Mouse (Mus musculus) frontal cortex, postnatal 10 days (tissue): ENCODE measurements around the gene Tcf12.

ENCODE experiments used
- DNase-seq, 2 experiments: peaks; one replicate each; pipeline ENCODE4 v3.0.0; 2022; ENCODE audit warnings: low spot score in 2 of 2, mixed read lengths in 1 of 2

Gene Tcf12

DNA sequence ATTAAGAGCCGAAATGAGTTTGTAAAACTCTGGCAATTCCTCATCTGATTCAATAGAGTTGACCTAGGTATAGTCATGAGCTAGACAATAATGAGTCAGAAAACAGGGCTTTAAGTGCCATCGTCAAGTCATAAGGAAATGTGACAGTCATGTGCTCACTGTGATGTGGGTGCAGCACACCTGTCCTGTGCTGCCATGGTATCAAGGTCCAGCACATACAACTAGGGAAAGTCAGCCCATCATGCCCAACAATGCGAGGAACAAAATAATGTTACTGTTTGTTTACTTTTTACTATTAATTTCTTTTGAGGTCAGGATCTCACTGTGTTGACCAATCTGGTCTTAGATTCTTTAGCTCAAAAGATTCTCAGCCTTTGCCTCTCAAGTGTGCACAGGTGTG lies 130.6 kb downstream of the Tcf12 start:
- DNase-seq: no peak

DNA sequence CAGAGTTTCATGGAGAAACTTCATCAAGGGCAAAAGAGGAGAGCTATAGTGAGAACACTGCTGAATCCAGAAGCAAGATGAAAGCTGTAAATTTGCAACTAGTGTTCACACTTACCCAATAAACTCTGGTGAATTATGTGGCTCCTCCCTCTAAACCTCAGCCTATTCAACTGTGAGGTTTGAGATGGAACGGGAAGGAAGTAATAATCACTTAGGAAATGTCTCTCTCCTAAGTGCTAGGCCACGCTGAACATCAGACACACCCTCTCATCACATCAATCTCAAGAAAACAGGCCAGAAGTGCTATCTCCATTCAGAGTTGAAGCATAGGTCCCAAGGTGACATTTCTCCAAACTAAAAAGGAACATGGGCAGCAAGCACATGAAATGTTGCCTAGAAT lies 131.1 kb downstream of the Tcf12 start:
- DNase-seq: no peak

DNA sequence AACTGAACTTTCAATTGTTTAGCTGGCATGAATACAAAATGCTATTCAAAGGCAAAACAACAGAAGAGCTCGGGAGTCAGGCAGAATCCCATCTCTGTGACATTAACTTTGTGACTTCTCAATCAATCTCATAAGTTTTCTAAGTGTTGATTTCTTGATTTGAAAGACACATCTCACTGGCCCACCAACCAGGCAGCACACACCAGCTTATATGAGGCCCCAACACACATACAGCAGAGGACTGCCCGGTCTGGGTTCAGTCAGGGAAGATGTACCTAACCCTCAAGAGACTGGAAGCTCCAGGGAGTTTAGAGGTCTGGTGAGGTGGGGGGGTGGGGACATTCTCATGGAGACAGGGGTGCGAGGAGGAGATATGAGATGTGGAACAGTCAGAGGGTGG lies 132.8 kb downstream of the Tcf12 start:
- DNase-seq: no peak

DNA sequence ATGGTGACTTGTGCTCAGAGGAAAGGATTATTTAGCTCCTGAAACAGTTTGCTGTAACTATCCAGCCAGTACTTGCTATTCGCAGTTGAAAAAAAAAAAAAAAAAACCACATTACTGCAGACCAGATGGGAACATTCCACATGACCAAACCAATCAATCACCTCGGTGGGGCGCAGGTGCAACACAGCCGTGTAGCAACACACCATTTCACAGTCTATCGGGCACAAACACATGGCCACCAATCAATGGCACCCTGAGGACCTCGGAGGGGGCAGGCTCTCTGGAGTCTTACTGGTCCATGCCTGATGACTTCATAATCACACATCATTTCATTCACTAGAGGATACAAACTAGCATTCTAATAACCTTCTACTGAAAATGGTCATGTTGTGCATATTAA lies 135.6 kb downstream of the Tcf12 start:
- DNase-seq: peak; percentile 13 to 29

DNA sequence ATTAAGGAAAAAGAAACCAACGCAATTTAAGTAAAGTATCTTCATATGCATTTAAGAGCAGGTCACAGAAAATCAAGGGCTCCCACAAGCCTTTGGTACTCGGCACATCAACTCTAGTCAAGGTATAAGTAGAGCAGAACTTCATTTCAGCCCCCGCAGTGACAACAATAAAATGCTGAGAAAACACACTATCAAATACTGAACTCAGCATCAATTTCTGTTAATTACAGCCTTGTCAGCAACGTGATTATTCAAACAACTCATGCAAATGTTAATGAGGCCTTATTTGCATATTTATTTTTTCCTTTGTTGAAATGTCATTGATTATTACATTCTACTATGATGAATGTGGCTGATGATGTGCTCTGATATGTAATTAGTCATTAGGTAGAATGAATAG lies 136.5 kb downstream of the Tcf12 start:
- DNase-seq: no peak

DNA sequence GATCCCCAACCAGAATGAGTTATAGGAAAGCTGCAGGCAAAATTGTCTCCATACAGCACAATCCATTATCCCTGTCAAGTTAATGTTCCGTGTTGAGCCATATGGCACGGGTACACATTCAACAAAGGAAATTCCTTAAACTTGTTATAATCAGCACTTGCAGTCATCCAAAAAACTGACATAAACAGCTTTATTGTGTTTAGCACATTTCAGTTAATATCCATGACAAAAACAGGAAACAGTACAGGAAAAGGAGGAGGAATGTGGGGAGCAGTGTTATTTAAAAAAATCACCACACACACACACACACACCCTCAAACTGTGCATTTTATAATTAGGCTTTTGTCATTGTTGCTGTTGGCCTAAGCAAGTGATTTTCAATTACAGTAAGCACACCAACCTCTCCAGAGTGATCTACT lies 137.1 kb downstream of the Tcf12 start:
- no peak for DNase-seq

DNA sequence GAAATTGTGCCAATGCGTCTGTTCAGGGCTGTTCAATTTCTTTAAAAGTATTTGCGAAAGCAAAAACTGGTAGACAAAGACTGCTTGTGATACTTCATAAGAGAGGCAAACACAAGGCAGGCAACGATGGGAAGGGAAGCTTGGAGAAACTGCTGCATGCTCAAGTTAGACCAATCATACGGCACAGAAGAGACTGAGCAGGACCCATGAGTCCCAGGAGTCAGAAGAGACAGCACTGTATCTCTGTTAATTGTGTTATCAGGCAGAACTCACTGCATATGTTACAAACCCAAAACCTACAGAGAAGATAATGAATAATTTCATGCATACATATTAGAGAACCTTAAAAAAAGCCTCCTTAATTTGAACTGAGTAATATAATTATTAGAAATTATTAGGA lies 147.6 kb downstream of the Tcf12 start:
- no peak for DNase-seq

DNA sequence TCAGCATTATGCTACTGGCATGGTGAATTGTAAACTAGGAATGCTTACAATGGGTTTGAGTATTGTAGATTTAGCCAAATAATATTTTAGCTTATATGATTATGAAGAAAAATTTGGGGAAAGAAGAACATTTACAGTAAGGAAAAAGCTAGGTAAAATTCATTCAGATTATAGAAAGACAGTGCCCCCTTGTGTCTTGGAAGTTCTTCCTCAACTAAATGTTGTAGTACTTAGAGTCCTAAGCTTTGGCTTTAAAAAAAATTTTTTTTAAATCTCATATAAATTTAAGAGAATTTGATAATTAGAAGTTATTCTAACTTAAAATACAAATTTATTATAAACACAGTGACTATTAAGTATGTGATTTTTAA lies 151.7 kb downstream of the Tcf12 start:
- DNase-seq: no peak

DNA sequence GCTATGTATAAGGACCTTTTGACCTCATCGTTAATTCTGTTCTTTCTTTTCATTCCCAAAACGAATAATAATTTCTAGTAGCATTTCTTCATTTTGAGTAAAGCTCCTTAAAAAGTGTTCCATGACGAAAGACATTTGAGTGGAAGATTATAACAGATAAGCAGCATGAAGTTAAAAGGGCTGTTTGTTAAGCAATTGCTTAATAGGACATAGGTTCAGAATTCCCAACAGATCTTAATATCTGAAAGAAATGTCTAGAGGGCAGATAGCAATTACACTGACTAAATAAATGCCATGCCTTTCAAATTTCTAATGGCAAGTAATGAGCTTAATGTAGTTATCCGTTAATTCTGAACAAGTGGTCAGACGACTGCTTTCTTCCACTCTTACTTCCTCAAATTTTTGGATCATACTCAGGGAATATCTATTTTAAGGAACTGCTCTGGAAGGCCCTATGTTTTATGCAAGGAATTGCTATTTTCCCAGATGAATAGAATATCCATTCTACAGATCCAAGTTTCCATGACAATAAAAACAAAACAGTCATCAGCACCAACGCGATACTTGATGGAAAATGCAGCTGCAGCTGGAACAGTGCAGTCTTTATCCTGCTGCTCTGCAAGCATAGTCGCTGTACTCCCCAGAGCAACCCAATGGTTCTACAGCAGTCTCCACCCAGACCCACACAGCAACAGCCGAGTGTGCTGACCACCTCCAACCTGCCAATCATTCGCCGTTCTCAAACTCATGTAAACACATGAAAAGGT lies 152.2 kb downstream of the Tcf12 start:
- DNase-seq: peak; percentile 12 to 25

DNA sequence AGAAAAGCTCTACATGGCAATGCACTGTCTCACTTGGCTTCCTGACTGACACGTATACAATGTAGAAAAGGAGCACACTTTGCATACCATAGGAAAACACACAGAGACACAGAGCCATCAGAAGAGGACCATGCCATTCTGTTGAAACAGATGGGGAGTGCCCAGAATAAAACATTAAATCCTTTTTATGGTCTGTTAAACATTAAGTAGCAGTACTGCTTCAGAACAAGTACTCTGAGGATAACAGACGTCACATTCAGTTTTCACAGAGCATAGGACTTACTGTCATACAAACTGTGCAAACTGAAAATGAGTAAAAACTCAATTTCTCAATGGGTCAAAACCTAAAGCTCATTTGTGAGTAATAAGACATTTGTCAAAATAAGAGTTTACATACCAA lies 158.5 kb downstream of the Tcf12 start:
- DNase-seq: no peak

DNA sequence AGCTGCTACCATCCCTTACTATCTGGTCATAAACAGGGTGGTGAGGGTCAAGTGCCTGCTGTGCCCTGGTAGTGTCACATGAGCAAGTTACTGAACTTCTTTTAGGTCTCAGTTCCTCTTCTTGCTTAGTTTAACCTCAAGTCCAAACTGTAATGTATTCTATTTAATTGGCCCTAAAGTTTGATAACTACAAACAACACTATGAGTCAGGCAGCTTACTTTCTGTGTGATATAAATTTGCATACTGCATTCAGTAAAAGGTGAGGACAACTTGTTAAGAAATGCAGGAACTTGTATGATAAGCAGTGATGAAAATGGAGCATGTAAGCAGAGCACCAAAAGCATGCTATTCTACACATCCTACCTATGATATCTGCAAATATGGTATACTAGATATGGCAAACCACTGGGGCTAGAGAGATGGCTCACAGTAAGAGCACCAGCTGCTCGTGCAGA lies 159.0 kb downstream of the Tcf12 start:
- no peak for DNase-seq

DNA sequence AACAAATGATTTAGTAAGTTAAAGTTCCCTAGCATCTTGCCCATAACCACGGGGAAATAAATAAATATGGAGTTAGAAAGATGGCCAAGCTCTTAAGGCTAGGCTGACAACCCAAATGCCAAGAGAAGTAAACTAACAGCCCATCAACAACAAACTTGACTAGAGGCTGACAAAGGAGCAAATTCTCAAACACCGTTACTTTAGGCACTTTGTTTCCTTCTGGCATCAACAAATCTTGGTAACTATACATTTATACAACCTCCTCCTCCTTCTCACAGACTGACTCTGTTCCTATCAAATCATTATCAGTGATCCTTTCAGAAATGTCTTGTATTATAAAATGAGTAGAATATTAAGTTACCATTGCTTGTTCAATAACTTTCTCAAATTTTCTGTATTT lies 159.7 kb downstream of the Tcf12 start:
- DNase-seq: no peak

DNA sequence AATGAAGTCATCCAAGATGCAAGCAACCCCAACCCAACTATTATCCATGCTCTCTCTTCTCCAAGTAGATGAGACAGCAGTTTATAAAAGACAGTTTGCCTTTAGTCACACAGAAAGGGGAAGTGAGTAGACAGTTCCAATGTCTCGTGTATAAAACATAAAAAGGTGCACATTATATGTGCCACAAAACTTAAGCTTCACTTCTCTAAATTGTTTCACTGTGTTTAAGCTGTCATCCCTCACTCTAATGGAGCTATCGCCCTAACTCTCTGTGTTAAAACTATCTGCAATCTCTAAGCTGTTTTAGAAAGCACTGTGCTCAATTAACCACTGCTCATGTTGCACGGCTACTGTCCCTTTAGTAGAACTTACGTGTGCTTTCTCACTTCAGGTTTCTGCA lies 160.3 kb downstream of the Tcf12 start:
- DNase-seq: no peak

DNA sequence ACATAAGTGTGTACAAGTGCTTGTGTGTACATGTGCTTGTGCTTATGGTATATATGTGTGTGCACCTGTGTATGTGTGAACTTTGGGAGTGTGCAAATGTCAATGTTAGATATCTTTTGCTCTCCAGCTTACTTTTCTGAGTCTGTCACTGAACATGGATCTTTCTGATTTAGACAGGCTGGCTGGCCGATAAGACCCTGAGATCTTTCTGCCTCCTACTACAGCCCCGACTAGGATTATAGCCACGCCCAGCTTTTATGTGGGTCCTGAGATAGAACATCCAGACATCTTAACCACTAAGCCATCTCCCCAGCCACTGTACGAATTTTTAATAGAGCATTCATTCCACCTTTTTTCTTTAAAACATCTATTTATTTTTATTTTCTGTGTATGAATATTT lies 166.9 kb downstream of the Tcf12 start:
- DNase-seq: no peak

DNA sequence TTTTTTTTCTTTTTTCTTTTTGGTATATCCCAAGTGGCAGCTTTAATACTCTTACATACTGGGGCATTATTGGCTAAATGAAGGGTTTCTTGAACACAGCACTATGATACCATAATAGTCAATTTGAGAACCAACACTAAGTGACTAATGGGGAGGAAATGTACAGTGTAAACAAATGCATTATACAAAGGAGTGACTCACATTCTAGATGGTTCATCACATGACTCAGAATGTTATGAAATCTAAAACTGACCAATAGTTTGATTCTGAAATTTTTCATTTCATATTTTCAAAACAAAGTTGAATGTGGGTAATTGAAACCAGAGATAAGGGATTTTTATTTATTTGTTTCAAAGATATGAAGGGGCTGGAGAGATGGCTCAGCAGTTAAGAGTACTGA lies 169.2 kb downstream of the Tcf12 start:
- DNase-seq: no peak

DNA sequence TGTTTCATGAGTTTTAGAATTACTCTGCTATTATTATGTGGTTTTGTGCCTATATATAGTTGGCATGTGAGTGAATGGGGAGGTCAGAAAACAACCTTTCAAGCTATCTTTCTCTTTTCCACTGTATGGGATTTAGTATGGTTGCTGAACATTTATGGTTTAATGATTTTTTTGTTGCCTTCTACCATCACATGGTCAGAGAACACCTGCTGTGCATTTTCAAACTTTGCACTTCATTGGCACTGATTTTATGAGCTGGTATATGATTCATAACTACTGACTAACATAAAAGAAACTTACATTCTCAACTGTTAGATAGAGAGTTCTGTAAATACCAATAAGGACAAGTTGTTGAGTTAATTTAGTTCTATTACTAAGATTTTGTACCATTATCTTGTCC lies 171.7 kb downstream of the Tcf12 start:
- no peak for DNase-seq

DNA sequence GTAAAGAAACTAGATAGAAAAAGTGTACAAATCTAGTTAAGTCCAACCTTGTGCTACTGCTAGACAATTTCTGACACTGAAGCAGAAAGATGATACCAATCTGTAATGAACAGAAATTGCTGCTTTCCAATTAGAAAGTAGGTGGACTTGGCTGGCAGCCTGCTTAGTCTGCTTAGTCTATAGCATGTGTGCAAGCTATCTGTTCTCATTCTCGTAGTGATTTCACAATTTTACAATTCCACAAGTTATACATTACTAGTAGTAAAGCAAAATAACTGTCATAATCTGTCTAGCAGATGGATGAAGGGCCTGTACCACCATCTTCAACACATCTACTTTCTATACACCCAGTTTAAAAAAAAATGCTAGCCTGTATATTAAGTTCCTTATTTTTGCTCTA lies 175.5 kb downstream of the Tcf12 start:
- DNase-seq: no peak

DNA sequence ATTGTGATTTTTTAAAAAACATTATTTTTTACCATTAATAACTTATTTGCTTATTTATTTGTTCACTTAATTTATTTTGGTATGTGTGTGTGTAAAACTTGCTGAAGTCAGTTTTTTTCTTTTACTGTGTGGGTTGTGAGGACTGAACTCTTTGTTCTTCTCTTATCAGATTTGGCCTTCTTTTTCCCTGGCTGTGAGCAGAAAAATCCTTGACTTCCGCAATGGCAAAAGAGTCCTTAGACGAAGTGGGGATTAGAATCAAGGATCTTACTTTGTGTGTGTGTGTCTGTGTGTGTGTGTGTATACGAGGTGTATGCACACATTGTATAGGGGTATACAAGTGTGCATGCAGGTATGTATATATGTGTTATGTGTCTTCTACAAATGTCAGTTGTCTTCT lies 176.8 kb downstream of the Tcf12 start:
- DNase-seq: no peak

DNA sequence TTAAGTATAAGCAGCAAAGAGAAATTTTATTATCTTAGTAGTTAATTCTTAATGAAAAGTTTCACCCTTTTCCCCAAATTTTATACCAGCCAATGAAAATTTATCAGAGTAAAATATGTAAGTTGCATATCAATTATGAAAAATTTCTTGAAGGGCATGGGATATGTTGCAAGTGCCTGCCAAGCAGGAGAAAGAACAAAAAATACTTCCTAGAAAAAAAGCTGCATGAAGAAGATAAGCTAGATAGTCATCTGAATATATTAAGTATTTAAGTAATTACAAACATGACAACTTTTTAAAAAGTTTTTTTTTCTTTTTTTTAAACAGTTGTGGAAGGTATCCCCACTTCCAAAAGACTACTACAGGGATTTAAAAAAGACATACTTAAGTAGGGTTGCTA lies 179.7 kb downstream of the Tcf12 start:
- no peak for DNase-seq

DNA sequence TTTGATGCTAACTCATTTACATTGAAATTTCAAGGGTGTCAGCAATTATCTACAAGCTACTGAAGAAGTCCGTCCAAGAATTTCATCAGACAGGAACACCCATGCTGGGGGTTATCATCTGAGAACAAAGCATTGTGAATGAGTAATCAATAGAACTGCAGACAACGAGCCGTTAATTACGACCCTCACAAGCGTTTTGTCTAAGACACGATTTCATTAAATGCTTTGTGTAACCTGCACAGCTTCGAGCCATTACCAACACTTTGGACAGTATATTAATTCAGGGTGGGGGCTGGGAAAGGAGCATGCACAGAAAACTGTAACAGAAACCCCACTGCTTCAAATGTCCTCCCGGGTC lies 180.3 kb downstream of the Tcf12 start:
- no peak for DNase-seq

DNA sequence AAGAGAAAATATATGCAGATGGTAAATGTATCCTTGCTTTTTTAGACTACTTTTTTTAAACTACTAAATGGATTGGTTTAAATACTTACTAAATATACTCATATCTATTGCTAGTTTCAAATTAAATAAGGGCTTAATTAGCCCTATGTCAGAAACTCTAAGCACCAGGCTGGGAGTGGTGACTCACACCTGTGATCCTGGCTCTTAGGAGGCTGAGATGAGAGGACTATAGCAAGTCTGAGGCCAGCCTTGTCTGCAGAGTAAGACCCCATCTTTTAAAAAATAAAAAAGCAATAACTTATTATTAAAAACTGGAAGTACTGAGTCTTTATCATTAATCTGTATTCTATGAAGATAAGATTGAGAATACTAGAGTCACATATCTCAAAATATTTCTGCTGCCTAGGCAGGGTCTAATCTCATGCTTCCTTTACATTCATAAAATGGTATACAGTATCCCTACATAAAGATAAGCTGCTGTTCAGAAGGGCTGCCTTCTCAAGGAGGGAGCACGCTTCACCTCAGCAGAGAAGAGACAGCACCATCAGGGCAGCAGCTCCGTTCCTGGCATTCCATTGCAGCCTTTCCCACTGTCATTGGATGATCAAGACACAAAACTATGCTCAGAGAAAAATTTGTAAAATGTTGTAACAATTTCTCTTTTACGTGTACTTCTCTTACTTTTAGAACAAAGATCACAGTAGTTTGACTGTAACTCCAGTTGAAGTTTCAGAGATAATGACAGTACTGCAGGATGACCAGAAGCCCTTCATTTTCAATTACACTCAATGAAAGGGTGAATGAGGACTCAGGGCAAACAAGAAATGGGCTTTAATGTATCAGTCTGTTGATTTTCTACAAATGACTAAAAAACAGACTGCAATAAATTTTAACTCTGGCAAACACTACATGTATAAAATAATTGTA lies 181.0 kb downstream of the Tcf12 start:
- no peak for DNase-seq

DNA sequence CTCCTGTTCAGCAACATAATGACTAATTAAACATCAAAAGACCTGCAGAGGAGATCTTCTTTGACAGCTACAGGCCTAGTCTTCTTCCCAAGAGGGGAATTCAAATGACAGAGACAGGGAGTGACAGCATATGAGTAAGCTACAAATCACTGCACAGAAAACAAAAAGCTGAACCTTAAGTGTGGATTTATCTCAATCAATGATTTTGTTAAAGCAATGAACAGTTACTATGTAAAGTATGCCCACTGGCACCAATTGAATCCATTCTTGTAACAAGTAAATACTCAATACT lies 195.1 kb downstream of the Tcf12 start:
- no peak for DNase-seq

DNA sequence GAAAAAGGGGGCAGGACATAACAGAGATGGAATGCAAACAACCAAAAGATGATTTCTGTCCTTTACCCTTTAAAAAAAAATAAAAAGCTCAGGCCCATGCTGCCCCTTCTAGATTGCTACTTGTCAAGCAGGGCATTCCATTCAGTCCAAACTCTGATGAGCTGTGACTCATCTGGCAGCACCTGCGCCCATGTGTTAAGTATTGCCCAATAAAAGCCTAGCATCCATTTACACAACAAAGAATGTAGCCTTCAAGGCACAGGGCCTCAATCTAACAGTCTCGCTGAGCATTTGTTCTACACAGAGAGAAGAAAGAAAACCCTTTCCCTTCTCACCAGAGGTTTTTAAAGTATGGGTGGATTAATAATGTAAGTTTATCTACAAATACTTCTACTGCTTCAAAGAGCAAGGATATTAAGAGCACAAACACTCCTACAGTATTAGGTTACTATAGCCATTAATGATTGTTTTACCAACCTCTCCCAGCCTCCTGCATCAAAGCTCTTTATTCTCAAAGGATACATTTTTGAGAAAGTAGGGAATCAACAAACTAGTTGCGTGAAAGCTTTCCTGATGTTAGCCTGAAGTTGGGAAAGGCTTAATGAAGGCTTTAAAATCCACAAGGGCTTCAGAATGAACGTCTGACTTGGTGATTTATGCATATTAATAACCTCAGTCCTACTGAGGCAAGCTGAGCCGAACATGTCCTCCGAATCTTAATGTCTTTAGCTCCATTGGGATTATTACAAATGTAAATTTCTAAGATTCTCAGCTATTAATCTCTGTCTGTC lies 195.6 kb downstream of the Tcf12 start:
- DNase-seq: no peak
